Mouse (Mus musculus): ENCODE measurements around the gene Armcx5. TPM values are rescaled to one million over a fixed set of nuclear protein-coding genes. Genes with fewer than 3 reads are reported as not detected.
A peak's percentile ranks its signal among the peaks of the same experiment; 100 is the strongest.

The Armcx5 gene
- 9.4 and 12.0 TPM in 2 replicates for total RNA-seq (2014; rRNA removed)
- polyA plus RNA-seq (2015; fragmentation: Nextera tagmentation; extraction: Ambion mirVana) = 25.1 and 26.1 TPM in 2 replicates

GRCm38 (mm10) chrX:135742304-135743055, at the start of gene Armcx5, which contains the start of gene Gprasp1:
Gene Armcx5, plus strand, starts transcription at chrX:135742733.
Gene Gprasp1, plus strand, starts transcription at chrX:135742733.
- ATAC-seq = peak; percentile 98
- Histone ChIP-seq H3K9me3 (ENCODE audit: low read length) (no peaks in the 10 kb centered on the region), H3K4me1 (ENCODE audit: insufficient read depth, low read length) (no peaks in the 10 kb centered on the region), H3K4me2 (ENCODE audit: low read depth, low read length) (peak within 1 kb of the TSS; percentile 53), H3K9ac (replicated peaks; ENCODE audit: low read length) (peak within 1 kb of the TSS; percentile 56), H3K36me3 (ENCODE audit: insufficient read depth, low read length) (no peaks in the 10 kb centered on the region), H3K27ac (peak within 1 kb of the TSS; percentile 86), H3K27me3 (ENCODE audit: insufficient read depth, low read length) (no peaks in the 10 kb centered on the region), H3K4me3 (ENCODE audit: low read length) (peak within 1 kb of the TSS; percentile 52)
- TF ChIP-seq CTCF (IDR thresholded peaks at IDR 0.05; ENCODE audit: low read depth) = no peak
- peak; percentile 95 for DNase-seq (ENCODE audit: low spot score)
- 28% methylated on average over 48 of the region's 48 CpGs for WGBS

- Histone ChIP-seq H3K4me2 (ENCODE audit: low read depth, low read length) (no peak within 1 kb of the TSS), H3K9me3 (ENCODE audit: low read length) (no peaks in the 10 kb centered on the region), H3K9ac (replicated peaks; ENCODE audit: low read length) (no peak within 1 kb of the TSS), H3K4me1 (ENCODE audit: insufficient read depth, low read length) (no peaks in the 10 kb centered on the region), H3K27me3 (ENCODE audit: insufficient read depth, low read length) (no peaks in the 10 kb centered on the region), H3K27ac (no peak within 1 kb of the TSS), H3K36me3 (ENCODE audit: insufficient read depth, low read length) (no peaks in the 10 kb centered on the region), H3K4me3 (ENCODE audit: low read length) (no peak within 1 kb of the TSS)
- WGBS = 71% methylated on average over 1 of the region's 1 CpGs
- ATAC-seq (no peak), DNase-seq (ENCODE audit: low spot score) (no peak)
- TF ChIP-seq CTCF (IDR thresholded peaks at IDR 0.05; ENCODE audit: low read depth) = no peak
Measured at GRCm38 (mm10) chrX:135693633-135694032, 48.9 kb upstream of the Armcx5 start, which contains the start of gene Tcp11x2. Gene Tcp11x2, minus strand, starts transcription at chrX:135693790.

- Histone ChIP-seq H3K27me3 (ENCODE audit: insufficient read depth, low read length) (no peaks in the 10 kb centered on the region), H3K27ac (no peak overlapping the region), H3K36me3 (ENCODE audit: insufficient read depth, low read length) (no peaks in the 10 kb centered on the region), H3K9me3 (ENCODE audit: low read length) (no peaks in the 10 kb centered on the region), H3K4me3 (ENCODE audit: low read length) (no peak overlapping the region), H3K4me1 (ENCODE audit: insufficient read depth, low read length) (no peaks in the 10 kb centered on the region), H3K4me2 (ENCODE audit: low read depth, low read length) (no peak overlapping the region), H3K9ac (replicated peaks; ENCODE audit: low read length) (no peak overlapping the region)
- no peak for DNase-seq (ENCODE audit: low spot score)
- no peak for TF ChIP-seq CTCF (IDR thresholded peaks at IDR 0.05; ENCODE audit: low read depth)
- ATAC-seq = no peak
- 89% methylated on average over 1 of the region's 1 CpGs for WGBS
Measured at GRCm38 (mm10) chrX:135703111-135703510, 39.4 kb upstream of the Armcx5 start.

GRCm38 (mm10) chrX:135704349-135704748, 38.2 kb upstream of the Armcx5 start:
- Histone ChIP-seq H3K27me3 (ENCODE audit: insufficient read depth, low read length) (no peaks in the 10 kb centered on the region), H3K36me3 (ENCODE audit: insufficient read depth, low read length) (no peaks in the 10 kb centered on the region), H3K9me3 (ENCODE audit: low read length) (no peaks in the 10 kb centered on the region), H3K4me1 (ENCODE audit: insufficient read depth, low read length) (no peaks in the 10 kb centered on the region), H3K27ac (no peak overlapping the region), H3K4me3 (ENCODE audit: low read length) (no peak overlapping the region), H3K9ac (replicated peaks; ENCODE audit: low read length) (no peak overlapping the region), H3K4me2 (ENCODE audit: low read depth, low read length) (no peak overlapping the region)
- 46% methylated on average over 2 of the region's 2 CpGs for WGBS
- DNase-seq (ENCODE audit: low spot score) = peak; percentile 12
- ATAC-seq = no peak
- peak; percentile 44 for TF ChIP-seq CTCF (IDR thresholded peaks at IDR 0.05; ENCODE audit: low read depth)

DNA sequence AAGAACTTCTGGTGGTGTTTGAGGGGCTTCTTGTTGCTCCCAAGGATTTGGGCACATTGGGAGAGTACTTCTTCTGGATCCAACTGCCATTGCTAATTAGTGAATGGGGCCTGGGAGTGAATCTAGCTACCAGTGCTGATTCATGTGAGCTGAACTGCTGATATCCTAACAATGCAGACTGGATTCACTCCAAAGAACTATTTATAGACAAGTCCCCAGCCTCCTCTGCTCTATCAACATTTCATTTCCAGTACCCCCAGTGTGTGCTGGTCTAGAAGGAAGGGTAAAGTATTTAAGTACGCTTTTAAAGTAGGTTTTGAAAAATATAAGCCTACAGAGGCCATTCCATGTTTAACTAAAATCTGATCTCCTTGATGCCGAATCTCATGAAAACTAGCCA, 29.7 kb upstream of the Armcx5 start:
- 87% methylated on average over 2 of the region's 2 CpGs for WGBS
- H3K9me3 ChIP-seq (ENCODE audit: low read length) = no peaks in the 10 kb centered on the region
- H3K36me3 ChIP-seq (ENCODE audit: insufficient read depth, low read length) = no peaks in the 10 kb centered on the region
- H3K9ac ChIP-seq (replicated peaks; ENCODE audit: low read length) = no peak overlapping the region
- no peak for TF ChIP-seq CTCF (IDR thresholded peaks at IDR 0.05; ENCODE audit: low read depth)
- ATAC-seq = no peak
- H3K4me3 ChIP-seq (ENCODE audit: low read length) = no peak overlapping the region
- H3K4me2 ChIP-seq (ENCODE audit: low read depth, low read length) = no peak overlapping the region
- H3K27me3 ChIP-seq (ENCODE audit: insufficient read depth, low read length) = no peaks in the 10 kb centered on the region
- no peak overlapping the region for H3K27ac ChIP-seq
- no peak for DNase-seq (ENCODE audit: low spot score)
- no peaks in the 10 kb centered on the region for H3K4me1 ChIP-seq (ENCODE audit: insufficient read depth, low read length)

- ATAC-seq (no peak), DNase-seq (ENCODE audit: low spot score) (no peak)
- Histone ChIP-seq H3K9me3 (ENCODE audit: low read length) (no peaks in the 10 kb centered on the region), H3K36me3 (ENCODE audit: insufficient read depth, low read length) (no peaks in the 10 kb centered on the region), H3K4me1 (ENCODE audit: insufficient read depth, low read length) (no peaks in the 10 kb centered on the region), H3K27ac (no peak within 1 kb of the TSS), H3K4me2 (ENCODE audit: low read depth, low read length) (no peak within 1 kb of the TSS), H3K9ac (replicated peaks; ENCODE audit: low read length) (no peak within 1 kb of the TSS), H3K4me3 (ENCODE audit: low read length) (no peak within 1 kb of the TSS), H3K27me3 (ENCODE audit: insufficient read depth, low read length) (no peaks in the 10 kb centered on the region)
- TF ChIP-seq CTCF (IDR thresholded peaks at IDR 0.05; ENCODE audit: low read depth) = no peak
- 85% methylated on average over 10 of the region's 10 CpGs for WGBS
Measured at GRCm38 (mm10) chrX:135725161-135725560, 17.4 kb upstream of the Armcx5 start, which contains the start of gene Tmsb15a. Gene Tmsb15a, minus strand, starts transcription at chrX:135725261.
